ENCODE assay signal across 8 mouse cellular contexts in genomic region chr7:63754573-63755475, GRCm38 (mm10).
DNase-seq lines count a peak whose midpoint lies in the region; ATAC-seq and TF ChIP-seq lines count a peak whose summit lies in the region.

No protein-coding gene starts in this region.

- H3K36me3 ChIP-seq in liver, adult 2 months (ENCODE audit: control insufficient read depth, insufficient read depth, low read length), result no peaks in the 10 kb centered on the region
- no peaks in the 10 kb centered on the region for H3K36me3 ChIP-seq in kidney, adult 2 months (ENCODE audit: control insufficient read depth, insufficient read depth, low read length)
- H3K36me3 ChIP-seq in limb, embryonic 13.5 days, result no peaks in the 10 kb centered on the region
- H3K36me3 ChIP-seq in midbrain, embryonic 15.5 days (replicated peaks), result no peaks in the 10 kb centered on the region
- H3K36me3 ChIP-seq in thymus, adult 2 months (ENCODE audit: control insufficient read depth, insufficient read depth, low read length), result no peaks in the 10 kb centered on the region

- no peak for TF ChIP-seq POLR2A in liver, adult 2 months (IDR thresholded peaks at IDR 0.05; ENCODE audit: extremely low read depth, insufficient read depth, low read length)
- no peak for TF ChIP-seq POLR2A in kidney, adult 2 months (IDR thresholded peaks at IDR 0.05; ENCODE audit: low read depth, low read length)
- TF ChIP-seq POLR2A in thymus, adult 2 months (IDR thresholded peaks at IDR 0.05; ENCODE audit: control insufficient read depth, extremely low read depth, insufficient read depth, low read length, poor library complexity), result no peak

- no peak overlapping the region for H3K27ac ChIP-seq in liver, adult 2 months (replicated peaks; ENCODE audit: insufficient read depth, low read depth, low read length)
- 0 out of 2 replicates have a peak overlapping the region, but pooled peaks have one; percentile 12 for H3K27ac ChIP-seq in kidney, adult 2 months (ENCODE audit: insufficient read depth, low read depth, low read length)
- no peak overlapping the region for H3K27ac ChIP-seq in limb, embryonic 13.5 days
- no peak overlapping the region for H3K27ac ChIP-seq in midbrain, embryonic 15.5 days
- no peak overlapping the region for H3K27ac ChIP-seq in thymus, adult 2 months (ENCODE audit: control insufficient read depth, insufficient read depth, low read length)

- ATAC-seq in limb, embryonic 13.5 days (ENCODE audit: low FRiP score, low read depth), result peak; percentile 14; the same call in 1 of the 2 replicates
- ATAC-seq in midbrain, embryonic 15.5 days (replicated peaks), result no peak

- 3% methylated on average over 43 of the region's 43 CpGs for WGBS in liver, adult 2 months
- 4% methylated on average over 43 of the region's 43 CpGs for WGBS in kidney, adult 2 months
- 2% methylated on average over 43 of the region's 43 CpGs for WGBS in limb, embryonic 13.5 days
- WGBS in midbrain, embryonic 15.5 days, result 3% methylated on average over 43 of the region's 43 CpGs
- WGBS in thymus, adult 2 months, result 8% methylated on average over 43 of the region's 43 CpGs

- DNase-seq in liver, adult 2 months (ENCODE audit: extremely low read depth, low read depth, low spot score), result no peak
- no peak for DNase-seq in liver
- DNase-seq in embryo, embryonic 9.5 days (ENCODE audit: extremely low spot score), result peak; percentile 28
- DNase-seq in heart, adult 9 months (ENCODE audit: low spot score in 2 of 2), result peak; percentile 13 to 33
- DNase-seq in kidney, adult 2 months, result peak; percentile 18
- peak; percentile 31 for DNase-seq in thymus, adult 2 months

- peak overlapping the region; percentile 69 for H3K4me2 ChIP-seq in limb, embryonic 13.5 days (replicated peaks)
- peak overlapping the region; percentile 86 for H3K4me2 ChIP-seq in midbrain, embryonic 15.5 days

- no peaks in the 10 kb centered on the region for H3K9me3 ChIP-seq in limb, embryonic 13.5 days
- H3K9me3 ChIP-seq in midbrain, embryonic 15.5 days, result no peaks in the 10 kb centered on the region

- H3K4me1 ChIP-seq in liver, adult 2 months (ENCODE audit: control insufficient read depth, insufficient read depth, low read length), result peaks cover 6% of the 10 kb centered on the region
- H3K4me1 ChIP-seq in kidney, adult 2 months (ENCODE audit: control insufficient read depth, insufficient read depth, low read length), result no peaks in the 10 kb centered on the region
- peaks cover 30% of the 10 kb centered on the region for H3K4me1 ChIP-seq in limb, embryonic 13.5 days
- peaks cover 41% of the 10 kb centered on the region for H3K4me1 ChIP-seq in midbrain, embryonic 15.5 days
- peaks cover 30% of the 10 kb centered on the region for H3K4me1 ChIP-seq in thymus, adult 2 months (replicated peaks; ENCODE audit: control insufficient read depth, insufficient read depth, low read length)

- H3K9ac ChIP-seq in liver, adult 2 months (ENCODE audit: low read depth, low read length), result peak overlapping the region; percentile 51
- H3K9ac ChIP-seq in limb, embryonic 13.5 days, result peak overlapping the region; percentile 55
- H3K9ac ChIP-seq in midbrain, embryonic 15.5 days, result peak overlapping the region; percentile 36

- peak overlapping the region; percentile 48 for H3K4me3 ChIP-seq in liver, adult 2 months (ENCODE audit: insufficient read depth, low read depth, low read length)
- H3K4me3 ChIP-seq in kidney, adult 2 months (ENCODE audit: insufficient read depth, low read depth, low read length), result peak overlapping the region; percentile 24
- peak overlapping the region; percentile 40 for H3K4me3 ChIP-seq in limb, embryonic 13.5 days
- H3K4me3 ChIP-seq in midbrain, embryonic 15.5 days, result peak overlapping the region; percentile 39
- peak overlapping the region; percentile 24 for H3K4me3 ChIP-seq in thymus, adult 2 months (ENCODE audit: control insufficient read depth, insufficient read depth, low read length)

- no peaks in the 10 kb centered on the region for H3K79me2 ChIP-seq in liver, adult 2 months (ENCODE audit: control insufficient read depth, insufficient read depth, low read length)

- peaks cover 20% of the 10 kb centered on the region for H3K27me3 ChIP-seq in liver, adult 2 months (ENCODE audit: control insufficient read depth, insufficient read depth, low read length)
- 0 out of 2 replicates have a peak, but pooled peaks cover 2% of the 10 kb centered on the region for H3K27me3 ChIP-seq in kidney, adult 2 months (replicated peaks; ENCODE audit: control insufficient read depth, insufficient read depth, low read length)
- H3K27me3 ChIP-seq in limb, embryonic 13.5 days, result peaks cover 72% of the 10 kb centered on the region
- peaks cover 54% of the 10 kb centered on the region for H3K27me3 ChIP-seq in midbrain, embryonic 15.5 days (replicated peaks)
- H3K27me3 ChIP-seq in thymus, adult 2 months (ENCODE audit: control insufficient read depth, insufficient read depth, low read length), result peaks cover 20% of the 10 kb centered on the region; the same call in 1 of the 2 replicates

- TF ChIP-seq CTCF in liver, adult 2 months (IDR thresholded peaks at IDR 0.05; ENCODE audit: low read depth, low read length), result no peak
- TF ChIP-seq CTCF in kidney, adult 2 months (conservative IDR thresholded peaks at IDR 0.05; ENCODE audit: insufficient read depth, insufficient read length, low read depth, low read length), result no peak
- TF ChIP-seq CTCF in thymus, adult 2 months (IDR thresholded peaks at IDR 0.05; ENCODE audit: borderline replicate concordance, control insufficient read depth, extremely low read depth, insufficient read depth, low read length, poor library complexity), result no peak

Comparison
In these comparisons a context has a peak if more than half of its experiments do, and no peak if none do; other contexts are left out.
1. DNase-seq: peak in embryo, embryonic 9.5 days (single experiment), heart, adult 9 months (2 of 2), kidney, adult 2 months (single experiment) and thymus, adult 2 months (single experiment); none in liver, adult 2 months (single experiment) and liver (single experiment).
2. Peak in every context shown above with its lines, with median percentiles within 50 percentile points of each other: H3K4me3 ChIP-seq and H3K9ac ChIP-seq.